Mouse (Mus musculus) cerebellum, adult 2 months (tissue): ENCODE measurements around the gene Larp6.

ENCODE experiments used
- CTCF ChIP-seq: fragments of 200-500 bp; IDR thresholded peaks from 2 replicates; pipeline ENCODE4 v1.5.1; 2011; ENCODE audit warnings: low read depth, mild to moderate bottlenecking, control low read depth, low read length, moderate library complexity, borderline replicate concordance; ENCODE audit not compliant: insufficient read depth
- POLR2A ChIP-seq: fragments of 200-500 bp; IDR thresholded peaks from 2 replicates; pipeline ENCODE4 v1.6.1; 2011; ENCODE audit warnings: low read length, control low read depth, borderline replicate concordance; ENCODE audit not compliant: insufficient read depth

GRCm38 (mm10) chr9:60715828-60716227 is 3.0 kb downstream of the Larp6 start:
- no peak for TF ChIP-seq POLR2A
- peak; percentile 47; the same call in 1 of the 2 replicates for TF ChIP-seq CTCF
